Comparison of ENCODE assay signal across 25 mouse cellular contexts in the genomic region with DNA sequence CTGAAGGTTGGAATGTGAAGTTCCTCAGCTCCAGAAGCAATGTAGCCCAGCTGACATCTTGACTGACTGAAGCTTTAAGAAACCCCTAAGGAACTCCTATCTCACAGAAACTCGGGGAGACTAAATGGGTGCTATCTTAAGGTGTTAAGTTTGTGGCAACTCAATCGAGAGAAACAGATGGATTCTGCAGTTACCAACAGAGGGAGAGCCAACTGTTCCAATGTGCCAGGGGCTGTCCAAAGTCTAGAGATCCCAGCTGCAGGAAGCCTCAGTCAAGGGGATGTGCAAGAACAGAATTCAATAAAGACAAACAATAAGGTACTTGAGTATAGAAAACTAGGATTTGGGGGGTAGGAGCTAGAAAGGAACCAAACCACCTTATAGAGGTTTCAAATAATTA. TPM values are rescaled to one million over a fixed set of nuclear protein-coding genes. Genes with fewer than 3 reads are reported as not detected.
"Had no signal": no experiment of that assay in that cellular context is flagged by ENCODE, and none has a peak within 500 bp of the region (broad histone marks: within the 10 kb centered on the region; RNA-seq: fewer than 3 reads in every experiment).

No protein-coding gene starts in this region.

- H3K4me1 ChIP-seq: heart, embryonic 12.5 days; hindbrain, embryonic 10.5 days; hindbrain, embryonic 12.5 days; intestine, embryonic 15.5 days; limb, embryonic 10.5 days; limb, embryonic 12.5 days; liver, embryonic 15.5 days had no signal

- DNase-seq: gastrocnemius, postnatal 14 days; gastrocnemius, postnatal 36 days; heart, adult 11 months; heart, adult 2 months; heart, postnatal 10 days; heart, postnatal 4 days; kidney, adult 18-20 months; kidney, adult 8-10 months; kidney, postnatal 10 days; kidney, postnatal 25 days; kidney, postnatal 4 days; liver; liver, embryonic 13.5 days; liver, postnatal 0 days had no signal

- H3K9me3 ChIP-seq: heart, embryonic 12.5 days; hindbrain, embryonic 10.5 days; hindbrain, embryonic 12.5 days; intestine, embryonic 15.5 days; limb, embryonic 10.5 days; limb, embryonic 12.5 days; liver, embryonic 13.5 days; liver, embryonic 15.5 days had no signal

- H3K4me3 ChIP-seq: heart, adult 2 months; heart, embryonic 12.5 days; hindbrain, embryonic 10.5 days; hindbrain, embryonic 12.5 days; intestine, embryonic 15.5 days; limb, embryonic 10.5 days; limb, embryonic 12.5 days; liver, embryonic 13.5 days; liver, embryonic 15.5 days had no signal

- H3K4me2 ChIP-seq: heart, embryonic 12.5 days; hindbrain, embryonic 12.5 days; hindbrain, embryonic 14.5 days; intestine, embryonic 15.5 days; limb, embryonic 12.5 days; liver, embryonic 13.5 days; liver, embryonic 15.5 days had no signal

- H3K27ac ChIP-seq: heart, adult 2 months; hindbrain, embryonic 10.5 days; hindbrain, embryonic 12.5 days; hindbrain, embryonic 14.5 days; intestine, embryonic 15.5 days; limb, embryonic 10.5 days; limb, embryonic 12.5 days; liver, embryonic 13.5 days; liver, embryonic 15.5 days had no signal

- ATAC-seq: hindbrain, embryonic 16.5 days; inflammation-experienced regulatory T-cells, adult 6 months; intestine, embryonic 15.5 days; intestine, postnatal 0 days; liver, postnatal 0 days had no signal

- H3K27me3 ChIP-seq: heart, embryonic 12.5 days; intestine, embryonic 15.5 days; liver, embryonic 13.5 days; liver, embryonic 15.5 days had no signal

- H3K36me3 ChIP-seq: heart, embryonic 12.5 days; hindbrain, embryonic 10.5 days; hindbrain, embryonic 12.5 days; intestine, embryonic 15.5 days; limb, embryonic 10.5 days; limb, embryonic 12.5 days; liver, embryonic 13.5 days; liver, embryonic 15.5 days had no signal

- H3K9ac ChIP-seq: heart, embryonic 12.5 days; hindbrain, embryonic 12.5 days; hindbrain, embryonic 14.5 days; intestine, embryonic 15.5 days; limb, embryonic 12.5 days; liver, embryonic 13.5 days; liver, embryonic 15.5 days; liver, postnatal 0 days had no signal

RNA-seq across cellular contexts. Expression of gene Reps2, which starts 8.3 kb away (rescaled TPM):
- polyA plus RNA-seq: inflammation-experienced regulatory T-cells, adult 6 months had no signal
